Mouse (Mus musculus) forelimb bud, embryonic 11.5 days (tissue): Measurements from ENCODE around the gene Gm826.

Source experiments
- DNase-seq: peaks from one replicate; pipeline ENCODE4 v3.0.0-alpha.2; 2012; ENCODE audit warnings: low read depth, low spot score

Gm826 gene

GRCm38 (mm10) chr2:160353581-160353980 is 19.6 kb upstream of the Gm826 start:
- no peak for DNase-seq

- DNase-seq, result no peak
Observed at GRCm38 (mm10) chr2:160351038-160351574, 17.1 kb upstream of the Gm826 start.

GRCm38 (mm10) chr2:160349578-160349977 is 15.6 kb upstream of the Gm826 start:
- DNase-seq, result no peak

GRCm38 (mm10) chr2:160348796-160349195 is 14.8 kb upstream of the Gm826 start:
- no peak for DNase-seq

GRCm38 (mm10) chr2:160348072-160348604 is 14.2 kb upstream of the Gm826 start:
- DNase-seq, result no peak

- DNase-seq, result no peak
Observed at GRCm38 (mm10) chr2:160345644-160346043, 11.7 kb upstream of the Gm826 start.

- no peak for DNase-seq
Observed at GRCm38 (mm10) chr2:160340121-160340520, 6.2 kb upstream of the Gm826 start.

GRCm38 (mm10) chr2:160339595-160339994 is 5.6 kb upstream of the Gm826 start:
- no peak for DNase-seq

GRCm38 (mm10) chr2:160336053-160336452 is 2.1 kb upstream of the Gm826 start:
- no peak for DNase-seq

GRCm38 (mm10) chr2:160335043-160335442 is 1.1 kb upstream of the Gm826 start:
- no peak for DNase-seq

- DNase-seq, result no peak
Observed at GRCm38 (mm10) chr2:160332516-160333325, 1.2 kb downstream of the Gm826 start.

GRCm38 (mm10) chr2:160328886-160329285 is 5.1 kb downstream of the Gm826 start:
- DNase-seq, result no peak

GRCm38 (mm10) chr2:160327716-160328115 is 6.2 kb downstream of the Gm826 start:
- no peak for DNase-seq

GRCm38 (mm10) chr2:160327167-160327566 is 6.8 kb downstream of the Gm826 start:
- DNase-seq, result no peak

- DNase-seq, result no peak
Observed at GRCm38 (mm10) chr2:160325105-160325644, 8.8 kb downstream of the Gm826 start.

GRCm38 (mm10) chr2:160321829-160322228 is 12.1 kb downstream of the Gm826 start:
- no peak for DNase-seq

- DNase-seq, result no peak
Observed at GRCm38 (mm10) chr2:160318255-160318654, 15.7 kb downstream of the Gm826 start.

- no peak for DNase-seq
Observed at GRCm38 (mm10) chr2:160313595-160314007, 20.4 kb downstream of the Gm826 start.

- DNase-seq, result no peak
Observed at GRCm38 (mm10) chr2:160305070-160305469, 28.9 kb downstream of the Gm826 start.

- no peak for DNase-seq
Observed at GRCm38 (mm10) chr2:160303992-160304391, 30.0 kb downstream of the Gm826 start.

GRCm38 (mm10) chr2:160302013-160302412 is 31.9 kb downstream of the Gm826 start:
- DNase-seq, result no peak

- no peak for DNase-seq
Observed at GRCm38 (mm10) chr2:160298586-160298985, 35.4 kb downstream of the Gm826 start.
